Mouse (Mus musculus) neutrophil, adult 5-6 weeks (primary cell): ENCODE measurements around the gene Zc3h4. TPM values are rescaled to one million over a fixed set of nuclear protein-coding genes. Genes with fewer than 3 reads are reported as not detected.

Source experiments
- ATAC-seq: fragments of 151-379, 151-347 bp; 2 replicates; pipeline ENCODE4 v1.8.0; 2017; ENCODE audit warnings: mild to moderate bottlenecking, moderate TSS enrichment; ENCODE audit not compliant: insufficient number of reproducible peaks, poor library complexity, low FRiP score, severe bottlenecking; ENCODE audit errors: extremely low read depth
- total RNA-seq: library from RNA; stranded (forward); fragments of 200-1000 nt; gene quantifications from 2 replicates; pipeline ENCODE4 v1.2.3, GENCODE M21; 2017

Zc3h4 gene
- total RNA-seq, 1 experiment from 2014 or later, result 45.9 TPM

GRCm38 (mm10) chr7:16471549-16471948, 70.8 kb downstream of the Zc3h4 start:
- ATAC-seq, result no peak

- ATAC-seq, result no peak
Measured at GRCm38 (mm10) chr7:16472116-16472709, 71.5 kb downstream of the Zc3h4 start.

DNA sequence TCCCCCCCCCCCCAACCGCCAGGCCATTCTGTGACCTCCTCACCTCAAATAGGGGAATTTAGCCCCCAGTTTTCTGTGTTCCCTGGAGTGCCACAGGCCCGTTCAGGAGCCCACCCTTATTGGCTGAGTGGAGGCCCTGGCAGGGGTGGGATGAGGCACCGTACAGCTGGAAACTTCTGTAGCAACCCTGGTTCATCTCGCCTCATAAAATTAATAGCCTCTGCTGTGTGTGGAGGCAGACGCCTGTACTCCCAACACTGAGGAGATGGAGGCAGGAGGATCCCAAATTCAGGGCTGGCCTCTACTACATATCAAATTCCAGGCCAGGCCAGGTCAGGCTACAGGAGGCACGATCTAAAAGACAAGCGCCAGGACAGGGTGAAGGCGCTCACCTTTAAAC, 73.1 kb downstream of the Zc3h4 start:
- no peak for ATAC-seq

DNA sequence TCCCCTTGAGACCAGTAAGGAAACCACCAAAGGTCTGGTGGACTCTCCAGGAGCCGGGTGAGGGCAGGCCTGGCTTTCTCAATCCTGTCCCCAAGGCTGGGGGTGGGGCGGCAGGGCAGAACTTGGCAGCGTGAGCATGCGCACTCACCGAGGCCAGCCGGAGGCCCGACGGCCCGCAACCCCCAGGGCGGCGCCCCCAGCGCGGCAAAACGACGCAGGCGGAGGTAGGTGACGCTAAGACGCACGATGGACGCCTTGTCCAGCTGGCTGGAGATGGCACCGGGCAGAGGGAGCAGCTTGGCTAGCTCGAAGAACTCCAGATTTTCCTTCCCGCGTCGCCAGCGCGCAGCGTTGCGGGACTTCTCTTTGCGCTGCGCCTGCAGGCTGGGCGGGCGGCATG, 73.7 kb downstream of the Zc3h4 start:
- no peak for ATAC-seq

- no peak for ATAC-seq
Measured at GRCm38 (mm10) chr7:16475321-16475720, 74.6 kb downstream of the Zc3h4 start.

DNA sequence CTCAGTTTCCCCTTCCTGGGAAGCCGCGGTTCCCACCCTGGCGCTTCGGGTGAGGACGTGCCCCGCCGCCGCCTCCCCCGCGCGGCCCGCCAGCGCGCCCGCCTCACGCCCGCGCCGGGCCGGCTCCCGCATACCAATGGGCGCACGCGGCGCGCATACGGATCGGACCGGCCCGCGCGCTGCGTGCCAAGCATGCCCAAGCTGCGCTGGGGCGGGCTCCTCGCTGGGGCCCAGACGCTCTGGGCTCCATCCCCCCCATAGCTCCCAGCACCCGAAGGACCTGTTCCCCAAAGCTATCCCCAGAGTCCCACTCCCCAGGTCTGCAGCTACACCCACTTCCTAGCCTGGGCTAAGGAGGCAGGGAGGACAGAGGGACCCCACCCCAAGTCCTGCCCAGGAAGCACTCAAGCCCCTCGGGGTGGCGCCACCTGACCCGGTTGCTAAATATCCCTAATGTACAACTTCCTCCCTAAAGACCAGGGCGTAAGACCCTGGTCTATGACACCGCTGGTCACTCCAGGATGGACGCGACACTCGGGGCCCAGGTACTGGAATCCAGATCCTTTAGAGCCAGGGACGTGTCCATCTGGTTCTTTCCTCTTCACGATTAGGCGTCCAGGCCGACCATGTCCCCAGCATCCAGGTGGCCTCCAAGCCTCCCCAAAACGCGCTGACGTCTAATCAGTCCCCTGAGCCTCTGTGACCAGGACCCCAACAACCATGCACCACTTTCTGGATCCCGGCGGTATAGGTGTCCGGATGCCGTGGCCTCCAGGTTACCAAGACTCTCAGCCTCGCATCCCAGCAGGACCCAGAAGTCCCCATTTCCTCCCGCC, 75.3 kb downstream of the Zc3h4 start:
- ATAC-seq, result no peak

GRCm38 (mm10) chr7:16476600-16476989, 75.9 kb downstream of the Zc3h4 start:
- no peak for ATAC-seq

DNA sequence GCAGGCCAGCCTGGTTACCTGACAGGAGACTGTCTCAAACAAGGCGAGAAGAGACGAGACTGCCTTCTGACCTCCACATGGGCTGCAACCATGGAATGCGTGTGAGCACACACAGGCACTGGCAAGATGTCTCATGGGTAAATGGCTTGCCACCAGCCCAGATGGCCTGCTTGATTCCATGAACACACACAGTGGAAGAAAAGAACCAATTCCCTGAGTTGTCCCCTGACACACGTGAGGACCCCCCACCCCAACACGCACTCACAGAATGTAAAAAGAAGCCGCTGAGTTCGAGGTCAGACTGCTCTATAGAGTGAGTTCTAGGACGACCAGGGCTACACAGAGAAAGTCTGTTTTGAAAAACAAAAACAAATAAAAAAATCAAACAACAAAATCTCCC, 76.9 kb downstream of the Zc3h4 start, which contains the start of gene Npas1:
Npas1 (minus strand) TSS at position 101 of the 400 bp plus-strand sequence.
- ATAC-seq, result no peak

Other genes with a start within 250 kb of the Zc3h4 start
- 2.5 and 4.5 TPM in 2 replicates for gene Meis3, start 225.8 kb upstream of the Zc3h4 start, total RNA-seq
- gene Dhx34, start 178.9 kb upstream of the Zc3h4 start, total RNA-seq, result 12.5 and 12.9 TPM in 2 replicates
- gene C5ar2, start 156.8 kb upstream of the Zc3h4 start, total RNA-seq, result 74.4 and 76.5 TPM in 2 replicates
- gene C5ar1, start 141.4 kb upstream of the Zc3h4 start, total RNA-seq, result 119 and 133 TPM in 2 replicates
- 10.1 and 13.2 TPM in 2 replicates for gene Inafm1, start 127.3 kb upstream of the Zc3h4 start, total RNA-seq
- gene Ccdc9, start 114.1 kb upstream of the Zc3h4 start, total RNA-seq, result 143 and 164 TPM in 2 replicates
- gene Bbc3, start 92.5 kb upstream of the Zc3h4 start, total RNA-seq, result 7.0 and 7.7 TPM in 2 replicates
- gene Sae1, start 13.1 kb upstream of the Zc3h4 start, total RNA-seq, result 110 and 123 TPM in 2 replicates
- gene Tmem160, start 51.9 kb downstream of the Zc3h4 start, total RNA-seq, result 5.8 and 6.8 TPM in 2 replicates
- not detected in 2 replicates for gene Npas1, start 76.8 kb downstream of the Zc3h4 start, total RNA-seq
- 9.0 and 10.9 TPM in 2 replicates for gene Arhgap35, start 214.1 kb downstream of the Zc3h4 start, total RNA-seq